Mouse (Mus musculus): ENCODE results near the gene Irf8.
"Not testable (repeated sequence)": the region's sequence is repeated elsewhere in the genome, so short reads cannot be mapped to it uniquely, and the experiment has no call there.

The Irf8 gene

GRCm38 (mm10) chr8:120800308-120800865 is 64.2 kb downstream of the Irf8 start:
- DNase-seq = peak; percentile 46

GRCm38 (mm10) chr8:120803661-120804375 is 67.7 kb downstream of the Irf8 start:
- not testable (repeated sequence) for DNase-seq

DNA sequence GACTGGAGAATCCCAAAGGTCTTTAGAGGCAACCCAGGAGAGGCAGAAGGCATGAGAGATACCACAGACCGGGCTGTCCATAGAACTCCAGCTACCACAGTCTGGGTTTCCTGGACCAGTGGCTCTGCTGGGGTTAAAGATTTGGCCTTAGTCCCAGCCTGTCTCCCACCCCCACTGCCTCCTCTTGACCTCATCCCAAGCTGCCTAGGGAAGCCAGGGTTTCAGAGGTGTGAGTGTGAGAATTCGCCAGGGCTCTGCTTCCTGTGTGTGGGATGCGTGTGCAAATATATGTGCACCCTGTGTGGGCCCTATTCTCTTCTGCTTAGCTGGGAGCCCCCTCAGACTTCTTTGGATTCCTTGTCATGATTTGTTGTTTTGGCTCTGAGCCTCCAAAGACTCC is 68.6 kb downstream of the Irf8 start:
- DNase-seq = no peak

All from liver (tissue).